Mouse (Mus musculus): ENCODE results near the gene Abl2. TPM values are rescaled to one million over a fixed set of nuclear protein-coding genes. Genes with fewer than 3 reads are reported as not detected.
"Not testable (repeated sequence)": the region's sequence is repeated elsewhere in the genome, so short reads cannot be mapped to it uniquely, and the experiment has no call there.

Gene Abl2
- polyA plus RNA-seq, 1 experiment from 2014 or later = 7.0 TPM

DNA sequence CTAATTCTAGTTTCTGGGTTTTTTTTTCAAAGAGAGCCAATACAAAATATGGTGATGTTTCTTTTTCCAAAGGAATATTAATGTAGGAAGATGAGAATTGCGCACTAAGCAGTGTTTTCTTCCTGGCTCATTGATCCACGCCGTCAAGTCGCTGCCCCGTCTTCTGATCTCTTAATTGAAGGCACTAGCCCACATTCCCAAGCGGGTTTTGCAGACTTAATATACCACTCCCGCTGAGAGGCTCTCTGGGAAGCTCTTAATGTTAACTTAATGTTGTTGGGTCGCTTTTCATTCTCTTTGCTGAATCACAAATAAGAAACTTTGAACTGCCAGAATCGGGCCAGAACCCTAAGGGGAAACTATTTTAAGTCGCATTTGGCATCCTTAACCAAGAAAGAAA is 85.5 kb downstream of the Abl2 start:
- Histone ChIP-seq H3K9me3 (no peaks in the 10 kb centered on the region), H3K36me3 (peaks cover 52% of the 10 kb centered on the region), H3K4me3 (replicated peaks) (no peak overlapping the region), H3K27ac (no peak overlapping the region), H3K4me2 (replicated peaks) (no peak overlapping the region), H3K4me1 (replicated peaks) (peaks cover 27% of the 10 kb centered on the region), H3K27me3 (no peaks in the 10 kb centered on the region), H3K9ac (replicated peaks) (no peak overlapping the region)
- WGBS = 25% methylated on average over 10 of the region's 10 CpGs
- ATAC-seq = no peak

- H3K4me3 ChIP-seq (replicated peaks) = no peak overlapping the region
- 74% methylated on average over 13 of the region's 13 CpGs for WGBS
- H3K27ac ChIP-seq = no peak overlapping the region
- no peak for ATAC-seq
- H3K9me3 ChIP-seq = no peaks in the 10 kb centered on the region
- H3K4me2 ChIP-seq (replicated peaks) = no peak overlapping the region
- peaks cover 45% of the 10 kb centered on the region for H3K36me3 ChIP-seq
- no peaks in the 10 kb centered on the region for H3K27me3 ChIP-seq
- peaks cover 27% of the 10 kb centered on the region for H3K4me1 ChIP-seq (replicated peaks)
- H3K9ac ChIP-seq (replicated peaks) = no peak overlapping the region
Measured at GRCm38 (mm10) chr1:156644780-156645523, 86.4 kb downstream of the Abl2 start.

DNA sequence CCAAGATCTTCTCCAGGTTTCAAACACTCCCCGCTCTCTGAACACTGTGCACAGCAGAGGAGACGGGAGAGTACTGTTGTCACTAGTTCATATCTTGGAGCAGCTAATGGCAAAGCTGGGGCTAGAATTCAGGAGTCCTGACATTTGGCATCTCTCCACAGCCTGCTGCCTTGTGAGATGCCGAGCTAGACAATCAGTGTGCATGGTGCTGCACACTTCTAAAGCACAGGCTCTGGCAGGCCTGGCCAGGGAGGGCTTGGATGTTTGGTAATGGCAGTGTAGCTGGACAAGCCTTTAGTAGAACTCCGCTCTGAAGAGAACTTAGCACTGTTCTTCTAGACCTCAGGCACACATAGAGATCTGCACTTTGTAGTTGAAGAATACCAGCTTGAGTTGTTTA is 87.4 kb downstream of the Abl2 start:
- ATAC-seq = no peak
- Histone ChIP-seq H3K4me2 (replicated peaks) (no peak overlapping the region), H3K4me1 (replicated peaks) (peaks cover 27% of the 10 kb centered on the region), H3K27me3 (no peaks in the 10 kb centered on the region), H3K9me3 (no peaks in the 10 kb centered on the region), H3K4me3 (replicated peaks) (no peak overlapping the region), H3K9ac (replicated peaks) (no peak overlapping the region), H3K36me3 (peaks cover 39% of the 10 kb centered on the region), H3K27ac (no peak overlapping the region)
- WGBS = 86% methylated on average over 4 of the region's 4 CpGs

- no peak overlapping the region for H3K9ac ChIP-seq (replicated peaks)
- no peak overlapping the region for H3K4me2 ChIP-seq (replicated peaks)
- no peak overlapping the region for H3K27ac ChIP-seq
- H3K27me3 ChIP-seq = no peaks in the 10 kb centered on the region
- WGBS = 47% methylated on average over 2 of the region's 2 CpGs
- peaks cover 16% of the 10 kb centered on the region for H3K36me3 ChIP-seq
- H3K4me1 ChIP-seq (replicated peaks) = peaks cover 21% of the 10 kb centered on the region
- no peak for ATAC-seq
- no peaks in the 10 kb centered on the region for H3K9me3 ChIP-seq
- H3K4me3 ChIP-seq (replicated peaks) = no peak overlapping the region
Measured at GRCm38 (mm10) chr1:156648705-156649104, 90.1 kb downstream of the Abl2 start.

- no peak overlapping the region for H3K9ac ChIP-seq (replicated peaks)
- WGBS = 77% methylated on average over 9 of the region's 9 CpGs
- H3K4me1 ChIP-seq (replicated peaks) = 0 out of 2 replicates have a peak, but pooled peaks cover 3% of the 10 kb centered on the region
- no peak overlapping the region for H3K27ac ChIP-seq
- H3K4me3 ChIP-seq (replicated peaks) = no peak overlapping the region
- ATAC-seq = no peak
- H3K4me2 ChIP-seq (replicated peaks) = no peak overlapping the region
- H3K36me3 ChIP-seq = peaks cover 16% of the 10 kb centered on the region
- H3K9me3 ChIP-seq = no peaks in the 10 kb centered on the region
- H3K27me3 ChIP-seq = no peaks in the 10 kb centered on the region
Measured at GRCm38 (mm10) chr1:156650631-156651030, 92.0 kb downstream of the Abl2 start.

GRCm38 (mm10) chr1:156652189-156652822 is 93.7 kb downstream of the Abl2 start:
- H3K27me3 ChIP-seq = no peaks in the 10 kb centered on the region
- H3K36me3 ChIP-seq = peaks cover 7% of the 10 kb centered on the region
- no peaks in the 10 kb centered on the region for H3K4me1 ChIP-seq (replicated peaks)
- no peak overlapping the region for H3K4me3 ChIP-seq (replicated peaks)
- H3K4me2 ChIP-seq (replicated peaks) = no peak overlapping the region
- H3K9ac ChIP-seq (replicated peaks) = no peak overlapping the region
- WGBS = 69% methylated on average over 6 of the region's 6 CpGs
- ATAC-seq = no peak
- H3K9me3 ChIP-seq = no peaks in the 10 kb centered on the region
- H3K27ac ChIP-seq = no peak overlapping the region

GRCm38 (mm10) chr1:156654735-156655530 is 96.3 kb downstream of the Abl2 start:
- WGBS = 85% methylated on average over 13 of the region's 13 CpGs
- no peak for ATAC-seq
- Histone ChIP-seq H3K36me3 (peaks cover 5% of the 10 kb centered on the region; the same call in 1 of the 2 replicates), H3K27ac (no peak overlapping the region), H3K9ac (replicated peaks) (no peak overlapping the region), H3K9me3 (no peaks in the 10 kb centered on the region), H3K4me3 (replicated peaks) (no peak overlapping the region), H3K27me3 (no peaks in the 10 kb centered on the region), H3K4me2 (replicated peaks) (no peak overlapping the region), H3K4me1 (replicated peaks) (no peaks in the 10 kb centered on the region)

DNA sequence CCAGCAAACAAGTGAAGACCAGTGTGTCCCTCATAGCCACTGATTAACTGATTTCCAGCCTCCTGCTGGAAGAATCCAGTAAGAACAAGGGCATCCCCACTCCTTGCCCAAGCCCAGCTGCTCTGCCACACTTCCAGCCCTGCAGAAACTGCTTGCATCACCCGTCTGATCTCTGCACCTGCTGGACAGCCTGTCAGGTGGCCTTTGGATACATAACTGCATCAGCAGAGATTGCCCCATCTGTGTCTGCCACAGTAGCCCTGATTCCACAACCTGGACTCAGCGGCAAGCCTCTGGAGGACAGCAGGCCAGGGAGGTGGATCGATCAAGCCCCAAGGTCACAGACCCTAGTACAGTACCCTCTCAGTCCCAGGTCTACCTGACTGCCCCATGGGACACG is 98.9 kb downstream of the Abl2 start:
- H3K9ac ChIP-seq (replicated peaks) = no peak overlapping the region
- no peak overlapping the region for H3K4me2 ChIP-seq (replicated peaks)
- no peak overlapping the region for H3K4me3 ChIP-seq (replicated peaks)
- 92% methylated on average over 4 of the region's 4 CpGs for WGBS
- peaks cover 6% of the 10 kb centered on the region; the same call in 1 of the 2 replicates for H3K36me3 ChIP-seq
- H3K27ac ChIP-seq = no peak overlapping the region
- H3K4me1 ChIP-seq (replicated peaks) = no peaks in the 10 kb centered on the region
- H3K27me3 ChIP-seq = no peaks in the 10 kb centered on the region
- no peaks in the 10 kb centered on the region for H3K9me3 ChIP-seq
- ATAC-seq = 0 out of 2 replicates have a peak, but pooled peaks have one; percentile 6

DNA sequence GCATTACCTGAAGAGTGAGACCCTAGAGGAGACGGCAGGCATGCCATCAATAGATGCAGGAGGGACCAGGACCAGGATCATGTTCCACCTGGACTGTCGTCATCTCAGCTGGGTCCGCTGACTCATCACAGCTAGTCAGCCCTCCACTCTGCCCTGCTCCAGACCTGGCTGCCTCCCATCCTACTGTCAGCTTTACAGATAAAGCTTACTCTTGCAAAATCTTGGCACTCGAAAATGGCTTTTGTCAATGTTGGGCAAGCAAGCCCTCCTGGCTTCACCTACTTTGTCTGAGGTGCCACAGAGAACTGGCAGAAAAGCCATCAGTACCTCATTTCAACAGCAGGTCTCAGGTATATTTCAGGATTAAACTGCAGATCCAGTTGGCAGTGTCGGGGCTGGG is 100.1 kb downstream of the Abl2 start:
- Histone ChIP-seq H3K4me2 (replicated peaks) (no peak overlapping the region), H3K9ac (replicated peaks) (no peak overlapping the region), H3K4me3 (replicated peaks) (no peak overlapping the region), H3K36me3 (peaks cover 6% of the 10 kb centered on the region; the same call in 1 of the 2 replicates), H3K4me1 (replicated peaks) (no peaks in the 10 kb centered on the region), H3K27me3 (no peaks in the 10 kb centered on the region), H3K9me3 (no peaks in the 10 kb centered on the region), H3K27ac (no peak overlapping the region)
- no peak for ATAC-seq
- 92% methylated on average over 5 of the region's 5 CpGs for WGBS

- Histone ChIP-seq H3K4me2 (replicated peaks) (no peak overlapping the region), H3K4me3 (replicated peaks) (no peak overlapping the region), H3K27ac (no peak overlapping the region), H3K27me3 (no peaks in the 10 kb centered on the region), H3K4me1 (replicated peaks) (no peaks in the 10 kb centered on the region), H3K36me3 (peaks cover 6% of the 10 kb centered on the region; the same call in 1 of the 2 replicates), H3K9ac (replicated peaks) (no peak overlapping the region), H3K9me3 (no peaks in the 10 kb centered on the region)
- no peak for ATAC-seq
- WGBS = 86% methylated on average over 13 of the region's 13 CpGs
Measured at GRCm38 (mm10) chr1:156659906-156660659, 101.5 kb downstream of the Abl2 start.

DNA sequence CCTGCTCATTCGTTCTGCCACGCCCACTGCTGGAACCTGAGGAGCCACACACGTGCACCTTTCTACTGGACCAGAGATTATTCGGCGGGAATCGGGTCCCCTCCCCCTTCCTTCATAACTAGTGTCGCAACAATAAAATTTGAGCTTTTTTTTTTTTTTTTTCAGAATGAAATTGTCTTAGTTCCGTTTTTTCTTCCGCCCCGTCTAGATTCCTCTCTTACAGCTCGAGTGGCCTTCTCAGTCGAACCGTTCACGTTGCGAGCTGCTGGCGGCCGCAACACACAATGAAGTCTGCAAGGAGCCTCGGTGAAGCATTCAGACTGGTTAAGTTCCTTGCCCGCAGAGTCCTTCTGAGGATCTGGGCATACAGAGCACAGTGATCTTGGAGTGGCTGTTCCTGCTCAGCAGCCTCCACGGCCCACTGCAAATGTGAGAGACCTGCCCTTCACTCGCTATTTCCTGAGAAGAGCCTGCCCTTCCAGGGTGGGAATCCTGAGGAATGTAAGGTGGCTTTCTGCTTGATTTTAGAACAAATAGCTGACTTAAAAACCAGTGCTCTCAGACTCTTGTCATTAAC is 102.2 kb downstream of the Abl2 start:
- not testable (repeated sequence) for H3K4me1 ChIP-seq (replicated peaks); H3K27me3 ChIP-seq; H3K36me3 ChIP-seq; H3K4me2 ChIP-seq (replicated peaks); H3K4me3 ChIP-seq (replicated peaks); H3K9ac ChIP-seq (replicated peaks); H3K9me3 ChIP-seq; H3K27ac ChIP-seq; ATAC-seq
- 71% methylated on average over 21 of the region's 21 CpGs for WGBS

Measured in midbrain, embryonic 13.5 days (tissue).